Mouse (Mus musculus) erythroblast, embryonic 14.5 days (primary cell): ENCODE data around the gene Bpi. TPM values are rescaled to one million over a fixed set of nuclear protein-coding genes. Genes with fewer than 3 reads are reported as not detected.

Experiments used
- H3K27me3 ChIP-seq: 2 replicates; pipeline ENCODE4 v1.6.1; 2012; ENCODE audit warnings: inconsistent platforms; ENCODE audit not compliant: control insufficient read depth
- H3K36me3 ChIP-seq: 2 replicates; pipeline ENCODE4 v1.6.1; 2012; ENCODE audit warnings: mild to moderate bottlenecking, inconsistent platforms; ENCODE audit not compliant: control insufficient read depth
- H3K4me1 ChIP-seq: 2 replicates; pipeline ENCODE4 v1.6.1; 2012; ENCODE audit warnings: inconsistent platforms; ENCODE audit not compliant: control insufficient read depth
- H3K4me3 ChIP-seq: replicated peaks from 2 replicates; pipeline ENCODE3; 2012; ENCODE audit warnings: moderate library complexity, mild to moderate bottlenecking, inconsistent platforms
- H3K9me3 ChIP-seq: 2 replicates; pipeline ENCODE4 v1.6.1; 2012; ENCODE audit warnings: low read length, inconsistent platforms, mixed read lengths; ENCODE audit not compliant: control insufficient read depth
- GATA1 ChIP-seq: IDR thresholded peaks from 2 replicates; pipeline ENCODE4 v1.6.1; 2012; ENCODE audit warnings: low read length, inconsistent platforms, mixed read lengths
- TAL1 ChIP-seq: IDR thresholded peaks from 3 replicates; pipeline ENCODE4 v1.6.1; 2012; ENCODE audit warnings: low read length, inconsistent platforms, mixed read lengths
- polyA plus RNA-seq: library from polyadenylated mRNA; stranded (reverse); fragments of >175 nt; gene quantifications from 2 replicates; pipeline ENCODE4 v1.2.3, GENCODE M21; 2012

The Bpi gene
- polyA plus RNA-seq, 1 experiment, result not detected

DNA sequence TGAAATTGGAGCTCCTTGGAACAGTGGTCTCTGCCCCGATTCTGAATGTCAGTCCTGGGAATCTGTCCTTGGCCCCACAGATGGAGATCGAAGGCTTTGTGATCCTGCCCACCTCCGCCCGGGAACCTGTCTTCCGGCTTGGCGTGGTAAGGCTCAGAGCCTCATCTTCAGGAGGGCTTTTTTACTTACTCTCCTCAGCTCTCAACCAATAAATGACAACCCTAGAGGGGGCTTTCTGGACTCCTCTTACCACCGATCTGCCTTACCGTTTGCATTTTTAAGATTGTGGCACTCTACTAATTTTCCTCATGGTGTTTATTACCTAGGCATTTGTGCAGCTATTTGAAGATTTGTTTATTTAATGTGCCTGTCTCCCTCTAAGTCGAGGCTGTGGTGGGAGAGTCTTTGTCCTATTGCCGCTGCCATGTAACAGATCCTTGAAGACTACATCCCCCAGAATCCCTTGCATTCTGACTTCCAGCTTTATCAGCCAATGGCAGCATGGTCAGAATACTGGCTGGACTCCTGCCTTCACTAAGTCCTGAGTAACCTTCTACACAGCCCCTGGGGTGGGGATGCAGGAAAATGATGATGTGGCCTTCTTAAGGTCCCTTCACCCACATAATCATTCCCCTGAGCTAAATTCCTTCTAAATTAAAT is 66.8 kb downstream of the Bpi start:
- no peaks in the 10 kb centered on the region for H3K9me3 ChIP-seq
- H3K4me1 ChIP-seq, result no peaks in the 10 kb centered on the region
- H3K4me3 ChIP-seq, result no peak overlapping the region
- H3K36me3 ChIP-seq, result peaks cover 5% of the 10 kb centered on the region; the same call in 1 of the 2 replicates
- H3K27me3 ChIP-seq, result no peaks in the 10 kb centered on the region
- TF ChIP-seq GATA1 (no peak), TAL1 (no peak)

GRCm38 (mm10) chr2:158325609-158326008 is 67.7 kb downstream of the Bpi start:
- TF ChIP-seq TAL1 (no peak), GATA1 (no peak)
- H3K27me3 ChIP-seq, result no peaks in the 10 kb centered on the region
- peaks cover 5% of the 10 kb centered on the region; the same call in 1 of the 2 replicates for H3K36me3 ChIP-seq
- no peak overlapping the region for H3K4me3 ChIP-seq
- no peaks in the 10 kb centered on the region for H3K4me1 ChIP-seq
- H3K9me3 ChIP-seq, result no peaks in the 10 kb centered on the region

Other genes starting within 250 kb of the Bpi start
- gene Tti1, start 229.7 kb upstream of the Bpi start, polyA plus RNA-seq, result 0.45 and 1.1 TPM in 2 replicates
- gene Rprd1b, start 229.6 kb upstream of the Bpi start, polyA plus RNA-seq, result 2.3 and 3.4 TPM in 2 replicates
- gene Tgm2, start 111.7 kb upstream of the Bpi start, polyA plus RNA-seq, result 8.3 and 11.3 TPM in 2 replicates
- 0.01 TPM in 1 of 2 replicates, not detected in the other for gene D630003M21Rik, start 28.9 kb upstream of the Bpi start, polyA plus RNA-seq
- 0.01 and 0.09 TPM in 2 replicates for gene Lbp, start 48.4 kb downstream of the Bpi start, polyA plus RNA-seq
- not detected in 2 replicates for gene Snhg11, start 117.5 kb downstream of the Bpi start, polyA plus RNA-seq
- 0.24 and 0.34 TPM in 2 replicates for gene Ralgapb, start 151.8 kb downstream of the Bpi start, polyA plus RNA-seq
- not detected in 2 replicates for gene Adig, start 244.5 kb downstream of the Bpi start, polyA plus RNA-seq